Mouse (Mus musculus) midbrain, embryonic 12.5 days (tissue): ENCODE measurements at regions not wholly inside any gene's neighbourhood (a gene's known extent, or its start where the extent isn't known, plus 50 kb on each side); places are given as distances from the start of the nearest gene placed in this dataset.

ENCODE experiments used
- ATAC-seq: fragments of 200-750 bp; cut with Nextera tagmentation; 2 replicates; pipeline ENCODE4 v1.8.0; 2017; ENCODE audit warnings: low read depth, moderate TSS enrichment, moderate library complexity; ENCODE audit not compliant: low FRiP score
- H3K27ac ChIP-seq: fragments of 300-500 bp; sonication (generic); replicated peaks from 2 replicates; pipeline ENCODE4 v1.5.1; 2016; ENCODE audit warnings: mild to moderate bottlenecking
- H3K27me3 ChIP-seq: fragments of 300-500 bp; sonication (generic); 2 replicates; pipeline ENCODE4 v1.6.1; 2016; ENCODE audit warnings: mild to moderate bottlenecking
- H3K36me3 ChIP-seq: fragments of 300-500 bp; sonication (generic); 2 replicates; pipeline ENCODE4 v1.6.1; 2016
- H3K4me1 ChIP-seq: fragments of 300-500 bp; sonication (generic); 2 replicates; pipeline ENCODE4 v1.6.1; 2016
- H3K4me2 ChIP-seq: fragments of 300-500 bp; sonication (generic); replicated peaks from 2 replicates; pipeline ENCODE4 v1.6.1; 2016; ENCODE audit warnings: mild to moderate bottlenecking, moderate library complexity
- H3K4me3 ChIP-seq: fragments of 300-500 bp; sonication (generic); 2 replicates; pipeline ENCODE4 v1.5.1; 2016; ENCODE audit warnings: mild to moderate bottlenecking
- H3K9ac ChIP-seq: fragments of 300-500 bp; sonication (generic); replicated peaks from 2 replicates; pipeline ENCODE4 v1.6.1; 2016; ENCODE audit warnings: mild to moderate bottlenecking, moderate library complexity
- H3K9me3 ChIP-seq: fragments of 300-500 bp; sonication (generic); 2 replicates; pipeline ENCODE4 v1.6.1; 2016; ENCODE audit warnings: mild to moderate bottlenecking
- WGBS: fragments of 180-500 bp; shearing (Covaris S2); methylation state at CpG from one replicate; pipeline ENCODE4 v1.1.7; 2016; 5-methylcytosine and 5-hydroxymethylcytosine counted together

DNA sequence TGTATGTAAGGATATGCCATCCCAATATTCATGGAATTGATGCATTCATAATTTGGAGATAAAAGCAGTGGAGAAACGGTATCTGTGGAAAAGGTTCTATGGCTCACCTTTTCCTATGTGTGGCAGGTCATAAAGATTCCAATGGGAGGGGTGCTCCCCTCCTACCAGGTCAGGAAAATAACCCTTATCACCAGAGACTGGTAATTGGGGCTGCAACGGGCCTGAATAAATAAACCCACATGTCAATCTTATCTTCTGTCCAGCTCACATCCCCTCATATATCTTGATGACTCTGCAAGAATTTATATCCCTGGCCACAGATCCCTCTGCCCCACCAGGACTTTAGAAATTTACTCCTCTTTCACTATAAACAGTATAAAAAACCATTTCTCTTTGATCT lies 66.7 kb upstream of the Cxcr4 start:
- no peaks in the 10 kb centered on the region for H3K9me3 ChIP-seq
- H3K9ac ChIP-seq: no peak overlapping the region
- peaks cover 14% of the 10 kb centered on the region for H3K4me1 ChIP-seq
- H3K36me3 ChIP-seq: no peaks in the 10 kb centered on the region
- no peak for ATAC-seq
- H3K4me2 ChIP-seq: no peak overlapping the region
- H3K27ac ChIP-seq: no peak overlapping the region
- H3K27me3 ChIP-seq: no peaks in the 10 kb centered on the region
- H3K4me3 ChIP-seq: no peak overlapping the region
- WGBS: 85% methylated on average over 2 of the region's 2 CpGs

DNA sequence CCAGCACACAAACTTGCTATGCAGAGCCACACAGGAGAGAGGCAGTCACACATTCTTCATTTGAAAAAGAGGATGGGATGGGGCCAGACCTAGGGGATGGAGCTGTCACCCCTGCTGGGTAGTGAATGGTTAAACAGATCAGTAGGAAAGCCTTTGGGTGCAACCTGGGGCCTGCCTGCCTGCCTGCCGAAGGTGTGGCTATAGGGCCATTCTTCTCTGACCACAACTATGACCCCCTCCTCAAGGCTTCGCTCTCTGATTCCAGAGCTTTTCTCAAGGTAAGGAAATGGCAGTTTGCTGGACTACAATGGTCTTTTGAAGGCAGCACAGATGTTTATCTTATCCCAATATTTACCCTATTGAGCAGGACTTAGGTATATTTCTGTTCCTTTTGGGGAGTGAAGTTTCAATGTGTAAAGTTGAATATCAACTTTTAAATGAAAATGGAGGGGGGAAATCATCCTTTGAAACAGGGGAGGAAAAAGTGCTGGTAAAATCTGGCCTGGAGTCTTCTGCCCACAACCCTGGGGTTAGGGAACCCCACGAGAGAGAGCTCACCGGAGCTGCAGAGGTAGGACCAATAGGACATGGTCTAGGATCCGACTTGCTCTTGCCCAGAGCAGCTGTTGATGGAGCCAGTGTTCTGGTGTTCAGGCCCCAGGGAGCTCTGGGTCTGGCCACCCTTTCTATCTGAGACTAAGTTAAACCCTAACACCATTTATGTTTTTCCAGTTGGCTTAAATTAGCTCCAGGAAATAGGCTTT lies 62.2 kb upstream of the Cxcr4 start:
- H3K4me2 ChIP-seq: no peak overlapping the region
- peaks cover 16% of the 10 kb centered on the region for H3K4me1 ChIP-seq
- no peaks in the 10 kb centered on the region for H3K9me3 ChIP-seq
- no peak overlapping the region for H3K4me3 ChIP-seq
- H3K9ac ChIP-seq: no peak overlapping the region
- ATAC-seq: no peak
- WGBS: 61% methylated on average over 5 of the region's 5 CpGs
- no peak overlapping the region for H3K27ac ChIP-seq
- 0 out of 2 replicates have a peak, but pooled peaks cover 5% of the 10 kb centered on the region for H3K27me3 ChIP-seq
- H3K36me3 ChIP-seq: no peaks in the 10 kb centered on the region

DNA sequence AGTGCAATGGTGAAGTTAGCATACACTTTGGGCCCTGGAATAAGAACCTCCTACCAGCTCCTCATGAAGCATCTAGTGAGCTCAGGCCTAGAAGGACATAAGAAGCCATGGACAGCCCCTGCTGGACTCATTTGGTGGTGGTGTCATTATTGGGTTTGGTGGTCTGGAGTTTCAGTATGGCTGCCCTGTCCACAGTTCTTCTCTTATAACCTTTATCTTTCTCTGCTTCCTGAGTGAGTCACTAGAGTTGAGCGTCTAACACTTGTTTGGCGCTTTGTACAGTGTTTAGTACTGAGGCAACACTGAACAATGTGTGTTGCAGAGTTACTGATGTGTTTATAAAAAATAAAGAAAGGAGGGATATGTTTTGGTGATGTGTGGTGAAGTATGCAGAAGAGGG lies 58.5 kb upstream of the Cxcr4 start:
- no peak for ATAC-seq
- WGBS: 96% methylated on average over 2 of the region's 2 CpGs
- Histone ChIP-seq H3K4me1 (peaks cover 22% of the 10 kb centered on the region), H3K27me3 (0 out of 2 replicates have a peak, but pooled peaks cover 5% of the 10 kb centered on the region), H3K36me3 (no peaks in the 10 kb centered on the region), H3K9me3 (no peaks in the 10 kb centered on the region), H3K4me2 (no peak overlapping the region), H3K9ac (no peak overlapping the region), H3K27ac (no peak overlapping the region), H3K4me3 (no peak overlapping the region)

DNA sequence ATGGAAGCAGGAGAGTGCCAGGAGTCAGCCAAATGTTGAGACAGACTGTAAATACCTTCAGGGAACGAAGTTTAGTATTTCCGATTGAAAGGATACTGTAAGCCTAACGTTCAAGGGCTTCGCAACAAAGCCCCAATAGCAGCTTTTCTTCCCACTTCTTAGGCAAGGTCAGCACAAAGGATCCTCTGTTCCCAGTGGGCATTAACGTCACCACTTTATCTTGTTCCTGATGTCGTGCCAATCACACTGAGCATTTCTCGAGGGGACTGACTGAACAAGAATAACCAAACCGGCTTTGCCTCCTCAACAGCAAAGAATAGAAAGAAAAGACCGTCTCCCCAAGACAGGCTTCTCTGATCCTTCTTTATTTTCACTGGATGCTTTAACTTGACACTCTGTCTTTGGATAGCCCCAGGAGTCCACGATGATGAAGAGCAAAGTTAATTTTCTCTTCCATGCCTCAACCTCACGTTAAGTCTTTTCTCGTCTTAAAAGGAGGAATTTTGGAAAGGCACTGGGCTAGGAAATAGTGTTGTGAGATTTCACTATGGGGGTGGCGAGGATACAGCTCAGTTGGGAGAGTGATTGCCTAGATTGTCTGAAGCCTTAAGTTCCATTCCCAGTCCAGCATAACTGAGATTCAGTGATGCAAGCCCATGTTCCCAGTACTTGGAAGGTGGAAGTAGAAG lies 57.5 kb upstream of the Cxcr4 start:
- Histone ChIP-seq H3K4me2 (no peak overlapping the region), H3K4me3 (no peak overlapping the region), H3K27ac (peak overlapping the region; percentile 52; the same call in 1 of the 2 replicates), H3K36me3 (no peaks in the 10 kb centered on the region), H3K27me3 (0 out of 2 replicates have a peak, but pooled peaks cover 5% of the 10 kb centered on the region), H3K9me3 (0 out of 2 replicates have a peak, but pooled peaks cover 4% of the 10 kb centered on the region), H3K4me1 (peaks cover 17% of the 10 kb centered on the region; the same call in 1 of the 2 replicates), H3K9ac (no peak overlapping the region)
- ATAC-seq: peak; percentile 80
- 16% methylated on average over 13 of the region's 13 CpGs for WGBS

DNA sequence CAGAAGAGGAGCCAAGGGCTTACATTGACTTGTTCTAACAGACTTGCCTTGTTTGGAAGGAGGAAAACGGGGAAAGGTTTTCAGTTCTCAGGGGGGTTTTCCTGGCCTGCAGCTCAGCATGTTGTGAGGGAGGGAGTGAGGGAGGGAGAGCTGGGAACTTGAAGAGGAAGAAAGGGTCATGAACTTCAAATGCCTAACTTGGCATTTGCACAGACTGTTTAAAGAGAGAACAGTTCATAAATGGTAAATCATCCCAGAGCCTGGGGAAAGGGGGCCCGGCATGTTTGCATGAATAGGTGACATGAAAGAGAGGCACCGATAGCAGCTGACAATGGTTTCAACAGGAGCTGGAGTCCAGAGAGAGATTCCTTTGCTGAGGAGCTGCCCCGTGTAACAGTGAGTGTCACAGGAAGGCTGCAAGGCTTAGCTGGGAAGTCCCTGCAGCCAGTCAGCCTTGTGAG lies 51.3 kb upstream of the Cxcr4 start:
- Histone ChIP-seq H3K4me2 (no peak overlapping the region), H3K4me3 (no peak overlapping the region), H3K9ac (no peak overlapping the region), H3K4me1 (peaks cover 30% of the 10 kb centered on the region), H3K36me3 (no peaks in the 10 kb centered on the region), H3K27me3 (0 out of 2 replicates have a peak, but pooled peaks cover 7% of the 10 kb centered on the region), H3K27ac (no peak overlapping the region), H3K9me3 (0 out of 2 replicates have a peak, but pooled peaks cover 4% of the 10 kb centered on the region)
- ATAC-seq: no peak
- WGBS: 3% methylated on average over 4 of the region's 4 CpGs

DNA sequence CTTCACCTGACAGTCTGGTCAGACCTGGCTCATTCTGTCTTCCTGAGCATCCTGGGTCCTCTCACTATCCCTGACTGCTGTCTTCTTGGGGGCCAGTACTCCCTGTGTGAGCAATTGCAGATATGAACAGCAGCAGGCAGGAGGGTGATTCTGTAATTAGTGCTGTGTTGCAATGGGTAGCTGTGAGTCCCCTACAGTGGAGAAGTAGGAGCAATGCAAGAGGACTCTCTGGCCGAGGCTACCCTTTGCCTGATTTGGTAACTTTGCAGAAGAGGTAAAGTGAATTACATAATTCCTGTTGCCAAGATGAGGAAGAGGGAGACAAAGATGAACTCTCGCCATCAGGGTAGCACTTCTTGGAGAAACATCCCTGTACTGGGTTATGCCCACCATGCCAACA lies 50.1 kb upstream of the Cxcr4 start:
- no peak overlapping the region for H3K4me3 ChIP-seq
- 0 out of 2 replicates have a peak, but pooled peaks cover 4% of the 10 kb centered on the region for H3K9me3 ChIP-seq
- WGBS: 89% methylated on average over 2 of the region's 2 CpGs
- H3K36me3 ChIP-seq: no peaks in the 10 kb centered on the region
- 0 out of 2 replicates have a peak, but pooled peaks cover 7% of the 10 kb centered on the region for H3K27me3 ChIP-seq
- H3K4me2 ChIP-seq: no peak overlapping the region
- no peak overlapping the region for H3K27ac ChIP-seq
- H3K9ac ChIP-seq: no peak overlapping the region
- H3K4me1 ChIP-seq: peaks cover 29% of the 10 kb centered on the region
- no peak for ATAC-seq
